Comparison of ENCODE assay signal across 24 mouse cellular contexts in the genomic region with DNA sequence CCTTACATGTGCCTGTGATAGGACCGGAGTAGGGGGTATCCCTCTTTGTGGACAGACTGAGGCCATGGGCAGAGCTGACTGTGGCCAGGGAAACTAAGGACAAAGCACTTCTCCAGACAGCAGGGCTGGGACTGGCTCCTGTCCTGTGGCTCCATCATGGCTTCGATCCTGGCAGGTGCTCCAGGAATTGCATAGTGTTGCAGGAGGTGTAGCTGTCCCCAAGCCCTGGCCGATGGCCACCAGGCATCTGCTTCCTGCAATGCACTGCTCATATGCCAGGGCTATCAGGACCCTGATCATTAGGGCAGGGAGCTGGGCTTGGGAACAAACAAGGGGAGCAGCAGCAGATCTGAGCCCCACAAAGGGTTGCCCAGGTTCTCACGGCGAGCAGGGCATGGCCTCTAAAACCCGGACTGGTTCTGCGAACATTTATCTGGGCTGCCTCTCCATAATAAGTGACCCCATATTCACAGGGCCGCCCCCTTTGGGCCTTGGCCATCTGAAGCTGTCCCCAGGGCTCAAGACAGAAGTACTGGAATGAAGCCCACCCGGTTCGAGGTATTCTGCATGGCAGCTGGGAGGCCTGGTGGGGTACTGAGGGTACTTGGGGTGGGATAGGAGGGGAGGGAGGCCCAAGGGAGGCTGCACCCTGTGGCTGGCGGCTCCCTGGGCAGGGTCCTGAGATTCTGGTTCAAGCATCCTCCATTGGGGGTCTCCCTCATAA. TPM values are rescaled to one million over a fixed set of nuclear protein-coding genes. Genes with fewer than 3 reads are reported as not detected.
A peak's percentile ranks its signal among the peaks of the same experiment; 100 is the strongest.
DNase-seq lines count a peak whose midpoint lies in the region; ATAC-seq and TF ChIP-seq lines count a peak whose summit lies in the region.
"Had no signal": no experiment of that assay in that cellular context is flagged by ENCODE, and none has a peak within 500 bp of the region (broad histone marks: within the 10 kb centered on the region; RNA-seq: fewer than 3 reads in every experiment).

No protein-coding gene starts in this region.

- DNase-seq in heart, adult 11 months = peak; percentile 86
- DNase-seq in liver = no peak
- DNase-seq in cerebellum, adult 2 months = peak; percentile 65
- DNase-seq in cerebellum, postnatal 25 days = peak; percentile 67 to 68
- no peak for DNase-seq in adipocyte (ENCODE audit: low spot score)
- no peak for DNase-seq in retina, embryonic 14.5 days (ENCODE audit: low spot score)
- DNase-seq: adrenal gland, adult 2 months; gastrocnemius, postnatal 36 days; heart, postnatal 36 days; kidney, adult 2 months; right cerebral cortex, adult 18-20 months; thymus, adult 18-20 months; thymus, postnatal 36 days had no signal

- no peak overlapping the region for H3K4me2 ChIP-seq in heart, embryonic 11.5 days
- no peak overlapping the region for H3K4me2 ChIP-seq in liver, embryonic 12.5 days
- H3K4me2 ChIP-seq: heart, embryonic 15.5 days had no signal

- peaks cover 4% of the 10 kb centered on the region; the same call in 1 of the 2 replicates for H3K4me1 ChIP-seq in heart, embryonic 11.5 days (ENCODE audit: control insufficient read depth, insufficient read depth, low read length)
- H3K4me1 ChIP-seq in liver, embryonic 12.5 days = peaks cover 57% of the 10 kb centered on the region
- H3K4me1 ChIP-seq in cerebellum, adult 2 months (ENCODE audit: control insufficient read depth, insufficient read depth, low read length) = peaks cover 72% of the 10 kb centered on the region
- H3K4me1 ChIP-seq: heart, embryonic 15.5 days had no signal

- no peak overlapping the region for H3K4me3 ChIP-seq in heart, embryonic 11.5 days (ENCODE audit: low read depth, low read length)
- H3K4me3 ChIP-seq in liver, embryonic 12.5 days = no peak overlapping the region
- no peak overlapping the region for H3K4me3 ChIP-seq in cerebellum, adult 2 months (replicated peaks; ENCODE audit: insufficient read depth, low read depth, low read length)
- H3K4me3 ChIP-seq: forebrain, embryonic 10.5 days; heart, embryonic 15.5 days had no signal

- peaks cover 5% of the 10 kb centered on the region for H3K36me3 ChIP-seq in heart, embryonic 11.5 days (ENCODE audit: control insufficient read depth, insufficient read depth, low read length)
- H3K36me3 ChIP-seq in liver, embryonic 12.5 days = peaks cover 59% of the 10 kb centered on the region

- no peak overlapping the region for H3K27ac ChIP-seq in heart, embryonic 11.5 days (ENCODE audit: low read depth, low read length)
- H3K27ac ChIP-seq in liver, embryonic 12.5 days = peak overlapping the region; percentile 53
- peak overlapping the region; percentile 40; the same call in 1 of the 2 replicates for H3K27ac ChIP-seq in cerebellum, adult 2 months (ENCODE audit: insufficient read depth, low read length)
- H3K27ac ChIP-seq: forebrain, embryonic 10.5 days; heart, embryonic 15.5 days; kidney, postnatal 0 days; macrophage had no signal

- no peak for TF ChIP-seq CTCF in cerebellum, adult 2 months (IDR thresholded peaks at IDR 0.05; ENCODE audit: borderline replicate concordance, insufficient read depth, low read depth, low read length)

- no peak for TF ChIP-seq POLR2A in cerebellum, adult 2 months (IDR thresholded peaks at IDR 0.05; ENCODE audit: borderline replicate concordance, insufficient read depth, low read length)

- H3K9ac ChIP-seq in heart, embryonic 11.5 days (ENCODE audit: low read depth, low read length) = no peak overlapping the region
- H3K9ac ChIP-seq in liver, embryonic 12.5 days = no peak overlapping the region
- H3K9ac ChIP-seq: heart, embryonic 15.5 days had no signal

- H3K27me3 ChIP-seq in heart, embryonic 11.5 days (ENCODE audit: control insufficient read depth, insufficient read depth, low read length) = no peaks in the 10 kb centered on the region
- peaks cover 10% of the 10 kb centered on the region for H3K27me3 ChIP-seq in liver, embryonic 12.5 days (replicated peaks)
- no peaks in the 10 kb centered on the region for H3K27me3 ChIP-seq in cerebellum, adult 2 months (ENCODE audit: control insufficient read depth, insufficient read depth, low read length)
- H3K27me3 ChIP-seq: Patski had no signal

- 90% methylated on average over 11 of the region's 11 CpGs for WGBS in heart, embryonic 11.5 days (ENCODE audit: insufficient replicate concordance)
- WGBS in liver, embryonic 12.5 days (ENCODE audit: insufficient replicate concordance) = 92% methylated on average over 11 of the region's 11 CpGs
- 34% methylated on average over 11 of the region's 11 CpGs for WGBS in cerebellum, adult 2 months

- H3K9me3 ChIP-seq in heart, embryonic 11.5 days (replicated peaks; ENCODE audit: control insufficient read depth, low read length) = no peaks in the 10 kb centered on the region
- no peaks in the 10 kb centered on the region for H3K9me3 ChIP-seq in liver, embryonic 12.5 days (replicated peaks)
- H3K9me3 ChIP-seq: forebrain, embryonic 10.5 days; heart, embryonic 15.5 days had no signal

- no peak for ATAC-seq in heart, embryonic 11.5 days (replicated peaks; ENCODE audit: insufficient number of reproducible peaks, low FRiP score, low TSS enrichment)
- no peak for ATAC-seq in liver, embryonic 12.5 days
- ATAC-seq: lung, postnatal 0 days; Patski had no signal

RNA-seq across cellular contexts. Expression of gene A930017K11Rik, which starts 6.6 kb away (rescaled TPM):
- 0.14 and 0.25 TPM in 2 replicates for polyA plus RNA-seq in heart, embryonic 11.5 days (2014; fragmentation: Nextera tagmentation; extraction: Ambion mirVana)
- polyA plus RNA-seq in liver, embryonic 12.5 days (2016; fragmentation: Nextera tagmentation; extraction: Ambion mirVana) = 0.36 and 0.49 TPM in 2 replicates
- polyA plus RNA-seq in cerebellum, adult 2 months (2012; rRNA removed) = 13.4 and 14.0 TPM in 2 replicates
- polyA plus RNA-seq: lung, postnatal 0 days; macrophage had no signal

RNA-seq across cellular contexts. Expression of gene Nhlrc4, which starts 14.2 kb away (rescaled TPM):
- 0.34 and 0.42 TPM in 2 replicates for polyA plus RNA-seq in heart, embryonic 11.5 days (2014; fragmentation: Nextera tagmentation; extraction: Ambion mirVana)
- polyA plus RNA-seq in liver, embryonic 12.5 days (2016; fragmentation: Nextera tagmentation; extraction: Ambion mirVana) = 5.0 and 7.3 TPM in 2 replicates
- polyA plus RNA-seq in cerebellum, adult 2 months (2012; rRNA removed) = 1.9 and 2.5 TPM in 2 replicates
- polyA plus RNA-seq: adrenal gland, adult 2 months; embryonic facial prominence, embryonic 11.5 days; intestine, embryonic 14.5 days; macrophage; neural tube, embryonic 14.5 days had no signal

RNA-seq across cellular contexts. Expression of gene Pigq, which starts 14.2 kb away (rescaled TPM):
- 71.2 and 77.1 TPM in 2 replicates for polyA plus RNA-seq in heart, embryonic 11.5 days (2014; fragmentation: Nextera tagmentation; extraction: Ambion mirVana)
- polyA plus RNA-seq in liver, embryonic 12.5 days (2016; fragmentation: Nextera tagmentation; extraction: Ambion mirVana) = 161 and 171 TPM in 2 replicates
- 170 and 191 TPM in 2 replicates for polyA plus RNA-seq in cerebellum, adult 2 months (2012; rRNA removed)

RNA-seq across cellular contexts. Expression of gene Capn15, which starts 26.7 kb away (rescaled TPM):
- polyA plus RNA-seq in heart, embryonic 11.5 days (2014; fragmentation: Nextera tagmentation; extraction: Ambion mirVana) = 12.7 and 15.2 TPM in 2 replicates
- 20.4 and 21.3 TPM in 2 replicates for polyA plus RNA-seq in liver, embryonic 12.5 days (2016; fragmentation: Nextera tagmentation; extraction: Ambion mirVana)
- polyA plus RNA-seq in cerebellum, adult 2 months (2012; rRNA removed) = 88.7 and 92.8 TPM in 2 replicates

RNA-seq across cellular contexts. Expression of gene Rab40c, which starts 39.4 kb away (rescaled TPM):
- 11.0 and 11.7 TPM in 2 replicates for polyA plus RNA-seq in heart, embryonic 11.5 days (2014; fragmentation: Nextera tagmentation; extraction: Ambion mirVana)
- 9.9 and 11.8 TPM in 2 replicates for polyA plus RNA-seq in liver, embryonic 12.5 days (2016; fragmentation: Nextera tagmentation; extraction: Ambion mirVana)
- polyA plus RNA-seq in cerebellum, adult 2 months (2012; rRNA removed) = 70.0 and 74.6 TPM in 2 replicates

Comparison
In these comparisons a context has a peak if more than half of its experiments do, and no peak if none do; other contexts are left out.
1. DNase-seq: peak in heart, adult 11 months (single experiment), cerebellum, adult 2 months (2 of 2) and cerebellum, postnatal 25 days (2 of 2); none in liver (single experiment), adipocyte (single experiment) and retina, embryonic 14.5 days (single experiment).